Mouse (Mus musculus) hindbrain, embryonic 14.5 days (tissue): ENCODE measurements around the gene Pbx1. TPM values are rescaled to one million over a fixed set of nuclear protein-coding genes. Genes with fewer than 3 reads are reported as not detected.

Experiments used
- ATAC-seq: fragments of 200-750 bp; cut with Nextera tagmentation; 2 replicates; pipeline ENCODE4 v1.8.0; 2017; ENCODE audit warnings: moderate number of reproducible peaks, mild to moderate bottlenecking, moderate TSS enrichment, moderate library complexity; ENCODE audit not compliant: low FRiP score
- DNase-seq: peaks from one replicate; pipeline ENCODE4 v3.0.0-alpha.2; 2015; ENCODE audit warnings: low spot score
- H3K27ac ChIP-seq: fragments of 300-500 bp; sonication (generic); 2 replicates; pipeline ENCODE4 v1.5.1; 2014; ENCODE audit warnings: mild to moderate bottlenecking, moderate library complexity
- H3K27me3 ChIP-seq: fragments of 300-500 bp; sonication (generic); 2 replicates; pipeline ENCODE4 v1.6.1; 2014; ENCODE audit warnings: mild to moderate bottlenecking, low read length, mixed read lengths; ENCODE audit not compliant: control insufficient read depth, insufficient read depth
- H3K36me3 ChIP-seq: fragments of 300-500 bp; sonication (generic); replicated peaks from 2 replicates; pipeline ENCODE4 v1.6.1; 2014; ENCODE audit not compliant: control insufficient read depth, insufficient read depth
- H3K4me1 ChIP-seq: fragments of 300-500 bp; sonication (generic); replicated peaks from 2 replicates; pipeline ENCODE4 v1.6.1; 2014; ENCODE audit warnings: antibody characterized with exemption, low read length, mixed read lengths; ENCODE audit not compliant: control insufficient read depth, insufficient read depth
- H3K4me2 ChIP-seq: fragments of 300-500 bp; sonication (generic); replicated peaks from 2 replicates; pipeline ENCODE4 v1.6.1; 2014; ENCODE audit warnings: mild to moderate bottlenecking, moderate library complexity
- H3K4me3 ChIP-seq: fragments of 300-500 bp; sonication (generic); replicated peaks from 2 replicates; pipeline ENCODE4 v1.5.1; 2014; ENCODE audit warnings: mild to moderate bottlenecking, low read length
- H3K9ac ChIP-seq: fragments of 300-500 bp; sonication (generic); 2 replicates; pipeline ENCODE4 v1.6.1; 2014
- H3K9me3 ChIP-seq: fragments of 300-500 bp; sonication (generic); 2 replicates; pipeline ENCODE4 v1.6.1; 2016; ENCODE audit warnings: low read length; ENCODE audit not compliant: control insufficient read depth
- WGBS: fragments of 180-500 bp; shearing (Covaris S2); extraction: QIAGEN DNeasy Blood & Tissue Kit; methylation state at CpG from one replicate; pipeline ENCODE4 v1.1.7; 2014; 5-methylcytosine and 5-hydroxymethylcytosine counted together
- polyA plus RNA-seq: library from polyadenylated mRNA; unstranded; fragments of >200 nt; fragmentation: Nextera tagmentation; extraction: Ambion mirVana; gene quantifications from 2 replicates; pipeline ENCODE4 v1.2.1, GENCODE M21; 2014

Pbx1 gene
- polyA plus RNA-seq, 1 experiment from 2014 or later, result 46.3 TPM

GRCm38 (mm10) chr1:168224218-168224617 lies 207.9 kb downstream of the Pbx1 start:
- Histone ChIP-seq H3K4me2 (no peak overlapping the region), H3K36me3 (no peaks in the 10 kb centered on the region), H3K9ac (no peak overlapping the region), H3K9me3 (no peaks in the 10 kb centered on the region), H3K4me3 (no peak overlapping the region), H3K27ac (no peak overlapping the region), H3K27me3 (no peaks in the 10 kb centered on the region), H3K4me1 (peaks cover 23% of the 10 kb centered on the region)
- WGBS, result 85% methylated on average over 5 of the region's 5 CpGs
- DNase-seq (no peak), ATAC-seq (no peak)

- Histone ChIP-seq H3K9ac (no peak overlapping the region), H3K9me3 (no peaks in the 10 kb centered on the region), H3K4me1 (peaks cover 23% of the 10 kb centered on the region), H3K27me3 (no peaks in the 10 kb centered on the region), H3K4me2 (no peak overlapping the region), H3K36me3 (no peaks in the 10 kb centered on the region), H3K4me3 (no peak overlapping the region), H3K27ac (no peak overlapping the region)
- WGBS, result 89% methylated on average over 7 of the region's 7 CpGs
- no peak for DNase-seq
- no peak for ATAC-seq
Measured at GRCm38 (mm10) chr1:168222794-168223193, 209.3 kb downstream of the Pbx1 start.

- Histone ChIP-seq H3K9me3 (no peaks in the 10 kb centered on the region), H3K27ac (peak overlapping the region; percentile 56; the same call in 1 of the 2 replicates), H3K4me1 (peaks cover 26% of the 10 kb centered on the region), H3K4me2 (peak overlapping the region; percentile 40), H3K36me3 (no peaks in the 10 kb centered on the region), H3K4me3 (no peak overlapping the region), H3K9ac (peak overlapping the region; percentile 14; the same call in 1 of the 2 replicates), H3K27me3 (no peaks in the 10 kb centered on the region)
- WGBS, result 39% methylated on average over 14 of the region's 14 CpGs
- DNase-seq, result no peak
- no peak for ATAC-seq
Measured at GRCm38 (mm10) chr1:168221071-168221521, 211.0 kb downstream of the Pbx1 start.

- Histone ChIP-seq H3K4me2 (no peak overlapping the region), H3K9me3 (no peaks in the 10 kb centered on the region), H3K27me3 (no peaks in the 10 kb centered on the region), H3K9ac (no peak overlapping the region), H3K27ac (no peak overlapping the region; the same call in 1 of the 2 replicates), H3K4me1 (peaks cover 44% of the 10 kb centered on the region), H3K4me3 (no peak overlapping the region), H3K36me3 (no peaks in the 10 kb centered on the region)
- WGBS, result 55% methylated on average over 17 of the region's 17 CpGs
- DNase-seq, result peak; percentile 63
- ATAC-seq, result no peak
Measured at GRCm38 (mm10) chr1:168215896-168216747, 215.9 kb downstream of the Pbx1 start.

GRCm38 (mm10) chr1:168215468-168215867 lies 216.6 kb downstream of the Pbx1 start:
- H3K4me3 ChIP-seq, result no peak overlapping the region
- H3K4me1 ChIP-seq, result peaks cover 38% of the 10 kb centered on the region
- no peak for ATAC-seq
- no peak for DNase-seq
- H3K27me3 ChIP-seq, result no peaks in the 10 kb centered on the region
- H3K4me2 ChIP-seq, result no peak overlapping the region
- no peaks in the 10 kb centered on the region for H3K36me3 ChIP-seq
- no peak overlapping the region; the same call in 1 of the 2 replicates for H3K27ac ChIP-seq
- no peak overlapping the region for H3K9ac ChIP-seq
- no peaks in the 10 kb centered on the region for H3K9me3 ChIP-seq
- 40% methylated on average over 6 of the region's 6 CpGs for WGBS

GRCm38 (mm10) chr1:168214040-168214443 lies 218.0 kb downstream of the Pbx1 start:
- H3K9me3 ChIP-seq, result no peaks in the 10 kb centered on the region
- peaks cover 4% of the 10 kb centered on the region; the same call in 1 of the 2 replicates for H3K36me3 ChIP-seq
- peaks cover 32% of the 10 kb centered on the region for H3K4me1 ChIP-seq
- no peak overlapping the region for H3K4me3 ChIP-seq
- no peak overlapping the region for H3K9ac ChIP-seq
- WGBS, result 2% methylated on average over 5 of the region's 5 CpGs
- H3K4me2 ChIP-seq, result peak overlapping the region; percentile 7
- peak overlapping the region; percentile 57 for H3K27ac ChIP-seq
- DNase-seq (peak; percentile 95), ATAC-seq (peak; percentile 85)
- no peaks in the 10 kb centered on the region for H3K27me3 ChIP-seq

- ATAC-seq (peak; percentile 16; the same call in 1 of the 2 replicates), DNase-seq (no peak)
- H3K9me3 ChIP-seq, result no peaks in the 10 kb centered on the region
- H3K4me2 ChIP-seq, result peak overlapping the region; percentile 7
- H3K27me3 ChIP-seq, result no peaks in the 10 kb centered on the region
- peak overlapping the region; percentile 57 for H3K27ac ChIP-seq
- H3K9ac ChIP-seq, result no peak overlapping the region
- 21% methylated on average over 3 of the region's 3 CpGs for WGBS
- H3K4me1 ChIP-seq, result peaks cover 32% of the 10 kb centered on the region
- H3K36me3 ChIP-seq, result peaks cover 8% of the 10 kb centered on the region; the same call in 1 of the 2 replicates
- no peak overlapping the region for H3K4me3 ChIP-seq
Measured at GRCm38 (mm10) chr1:168213595-168213994, 218.5 kb downstream of the Pbx1 start.

- H3K4me2 ChIP-seq, result no peak overlapping the region
- no peak overlapping the region for H3K4me3 ChIP-seq
- no peak for DNase-seq
- H3K27me3 ChIP-seq, result no peaks in the 10 kb centered on the region
- ATAC-seq, result no peak
- no peaks in the 10 kb centered on the region for H3K9me3 ChIP-seq
- H3K4me1 ChIP-seq, result peaks cover 18% of the 10 kb centered on the region; the same call in 1 of the 2 replicates
- 97% methylated on average over 5 of the region's 5 CpGs for WGBS
- no peak overlapping the region for H3K9ac ChIP-seq
- no peak overlapping the region for H3K27ac ChIP-seq
- H3K36me3 ChIP-seq, result peaks cover 25% of the 10 kb centered on the region; the same call in 1 of the 2 replicates
Measured at GRCm38 (mm10) chr1:168210401-168210800, 221.7 kb downstream of the Pbx1 start.

GRCm38 (mm10) chr1:168200570-168201156 lies 231.4 kb downstream of the Pbx1 start:
- Histone ChIP-seq H3K9me3 (no peaks in the 10 kb centered on the region), H3K4me1 (no peaks in the 10 kb centered on the region), H3K27me3 (no peaks in the 10 kb centered on the region), H3K4me3 (no peak overlapping the region), H3K36me3 (peaks cover 19% of the 10 kb centered on the region), H3K9ac (no peak overlapping the region), H3K4me2 (no peak overlapping the region), H3K27ac (no peak overlapping the region)
- ATAC-seq, result no peak
- no peak for DNase-seq
- 70% methylated on average over 13 of the region's 13 CpGs for WGBS
